ENCODE assay signal across 16 mouse cellular contexts in genomic region chr4:55493261-55493660, GRCm38 (mm10).
"Had no signal": no experiment of that assay in that cellular context is flagged by ENCODE, and none has a peak within 500 bp of the region (broad histone marks: within the 10 kb centered on the region; RNA-seq: fewer than 3 reads in every experiment).

No protein-coding gene starts in this region.

- H3K9ac ChIP-seq: lung, embryonic 14.5 days; midbrain, embryonic 12.5 days; neural tube, embryonic 13.5 days; neural tube, embryonic 15.5 days; stomach, embryonic 15.5 days had no signal

- H3K9me3 ChIP-seq: midbrain, embryonic 10.5 days; midbrain, embryonic 12.5 days; neural tube, embryonic 13.5 days; neural tube, embryonic 15.5 days; stomach, embryonic 15.5 days had no signal

- H3K4me1 ChIP-seq: midbrain, embryonic 10.5 days; midbrain, embryonic 12.5 days; neural tube, embryonic 13.5 days; neural tube, embryonic 15.5 days; stomach, embryonic 15.5 days had no signal

- ATAC-seq: midbrain, embryonic 16.5 days had no signal

- H3K4me2 ChIP-seq: lung, embryonic 14.5 days; midbrain, embryonic 12.5 days; neural tube, embryonic 13.5 days; neural tube, embryonic 15.5 days; stomach, embryonic 15.5 days had no signal

- H3K27ac ChIP-seq: midbrain, embryonic 10.5 days; midbrain, embryonic 12.5 days; neural tube, embryonic 13.5 days; neural tube, embryonic 15.5 days; stomach, embryonic 15.5 days; stomach, postnatal 0 days had no signal

- H3K4me3 ChIP-seq: midbrain, embryonic 10.5 days; midbrain, embryonic 12.5 days; myocyte; neural tube, embryonic 13.5 days; neural tube, embryonic 15.5 days; stomach, embryonic 15.5 days had no signal

- H3K27me3 ChIP-seq: midbrain, embryonic 12.5 days; neural tube, embryonic 13.5 days; neural tube, embryonic 15.5 days; stomach, embryonic 15.5 days had no signal

- DNase-seq: lung, adult 18-20 months; lung, embryonic 14.5 days; lung, postnatal 10 days; lung, postnatal 4 days; midbrain, embryonic 14.5 days; right cerebral cortex, postnatal 14 days; thymus, adult 2 months; thymus, postnatal 36 days had no signal

- H3K36me3 ChIP-seq: midbrain, embryonic 10.5 days; midbrain, embryonic 12.5 days; neural tube, embryonic 13.5 days; neural tube, embryonic 15.5 days; stomach, embryonic 15.5 days had no signal
